Mouse (Mus musculus) forebrain, embryonic 11.5 days (tissue): ENCODE measurements around the gene Thtpa. TPM values are rescaled to one million over a fixed set of nuclear protein-coding genes. Genes with fewer than 3 reads are reported as not detected.

Experiments used
- polyA plus RNA-seq: library from polyadenylated mRNA; unstranded; fragments of >200 nt; fragmentation: Nextera tagmentation; extraction: Ambion mirVana; gene quantifications from 2 replicates; pipeline ENCODE4 v1.2.1, GENCODE M21; 2014

Thtpa gene
- polyA plus RNA-seq, 1 experiment from 2014 or later: 28.6 TPM

Other genes with a start within 250 kb of the Thtpa start
- gene Homez, start 223.8 kb upstream of the Thtpa start, polyA plus RNA-seq: 15.7 and 16.1 TPM in 2 replicates
- 0.69 and 1.4 TPM in 2 replicates for gene Ppp1r3e, start 217.2 kb upstream of the Thtpa start, polyA plus RNA-seq
- gene Bcl2l2, start 211.4 kb upstream of the Thtpa start, polyA plus RNA-seq: 3.1 and 3.2 TPM in 2 replicates
- gene Gm20521, start 211.3 kb upstream of the Thtpa start, polyA plus RNA-seq: not detected in 2 replicates
- gene Pabpn1, start 202.3 kb upstream of the Thtpa start, polyA plus RNA-seq: 182 and 221 TPM in 2 replicates
- gene Slc22a17, start 181.7 kb upstream of the Thtpa start, polyA plus RNA-seq: 44.4 and 51.8 TPM in 2 replicates
- gene Efs, start 168.7 kb upstream of the Thtpa start, polyA plus RNA-seq: 39.4 and 41.8 TPM in 2 replicates
- not detected in 2 replicates for gene Il25, start 162.1 kb upstream of the Thtpa start, polyA plus RNA-seq
- gene Cmtm5, start 158.5 kb upstream of the Thtpa start, polyA plus RNA-seq: 0.69 TPM in 1 of 2 replicates, not detected in the other
- gene Myh6, start 127.9 kb upstream of the Thtpa start, polyA plus RNA-seq: 0.32 TPM in 1 of 2 replicates, not detected in the other
- gene Gm17428, start 117.9 kb upstream of the Thtpa start, polyA plus RNA-seq: not detected in 2 replicates
- gene Myh7, start 100.2 kb upstream of the Thtpa start, polyA plus RNA-seq: 0.11 and 0.52 TPM in 2 replicates
- 94.1 and 95.8 TPM in 2 replicates for gene Ngdn, start 79.3 kb upstream of the Thtpa start, polyA plus RNA-seq
- gene Zfhx2, start 2.5 kb upstream of the Thtpa start, polyA plus RNA-seq: 15.9 TPM in 2 replicates
- 13.9 and 14.8 TPM in 2 replicates for gene Ap1g2, start 11.8 kb downstream of the Thtpa start, polyA plus RNA-seq
- gene Jph4, start 22.2 kb downstream of the Thtpa start, polyA plus RNA-seq: 2.9 and 3.7 TPM in 2 replicates
- not detected in 2 replicates for gene Dhrs2, start 127.2 kb downstream of the Thtpa start, polyA plus RNA-seq